Mouse (Mus musculus): Measurements from ENCODE around the gene Tet3. TPM values are rescaled to one million over a fixed set of nuclear protein-coding genes. Genes with fewer than 3 reads are reported as not detected.

Tet3 gene
- polyA plus RNA-seq, 1 experiment from 2014 or later, result 30.5 TPM

DNA sequence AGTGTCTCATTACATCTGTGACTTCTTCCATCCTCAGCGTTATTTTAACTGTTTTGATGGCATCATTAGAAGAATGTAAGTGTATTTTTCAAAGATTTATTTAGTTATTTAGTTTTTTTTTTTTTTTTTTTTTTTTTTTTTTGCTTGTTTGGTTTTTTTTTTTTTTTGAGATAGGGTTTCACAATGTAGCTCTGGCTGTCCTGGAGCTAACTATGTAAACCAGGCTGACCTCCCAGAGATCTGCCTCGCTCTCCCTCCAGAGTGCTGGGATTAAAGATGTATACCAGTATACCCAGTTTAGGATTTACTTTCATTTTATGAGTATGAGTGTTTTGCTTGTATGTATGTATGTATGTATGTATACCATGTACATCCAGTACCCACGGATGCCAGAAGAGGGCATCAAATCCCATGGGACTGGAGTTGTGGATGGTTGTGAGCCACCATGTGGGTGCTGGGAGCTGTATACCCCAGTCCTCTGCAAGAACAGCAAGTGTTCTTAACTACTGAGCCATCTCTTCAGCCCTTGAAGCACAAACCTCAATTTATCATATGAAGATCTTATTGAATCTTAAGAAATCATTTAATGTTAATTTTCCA lies 131.2 kb downstream of the Tet3 start:
- H3K36me3 ChIP-seq (ENCODE audit: insufficient read depth, low read length), result peaks cover 9% of the 10 kb centered on the region
- DNase-seq (ENCODE audit: low spot score) (no peak), ATAC-seq (no peak)
- no peak overlapping the region for H3K27ac ChIP-seq (ENCODE audit: low read length)
- H3K4me1 ChIP-seq (ENCODE audit: insufficient read depth, low read depth, low read length), result peaks cover 9% of the 10 kb centered on the region; the same call in 1 of the 2 replicates
- H3K4me3 ChIP-seq (ENCODE audit: low read depth, low read length), result no peak overlapping the region
- TF ChIP-seq EP300 (IDR thresholded peaks at IDR 0.05) (no peak), CTCF (IDR thresholded peaks at IDR 0.05) (peak; percentile 36)
- H3K4me2 ChIP-seq (replicated peaks; ENCODE audit: low read depth, low read length), result no peak overlapping the region
- H3K9me3 ChIP-seq (ENCODE audit: low read length), result no peaks in the 10 kb centered on the region
- no peak overlapping the region for H3K9ac ChIP-seq (replicated peaks; ENCODE audit: low read depth)
- H3K27me3 ChIP-seq (replicated peaks; ENCODE audit: insufficient read depth, low read length), result no peaks in the 10 kb centered on the region
- WGBS, result 89% methylated on average over 3 of the region's 3 CpGs

DNA sequence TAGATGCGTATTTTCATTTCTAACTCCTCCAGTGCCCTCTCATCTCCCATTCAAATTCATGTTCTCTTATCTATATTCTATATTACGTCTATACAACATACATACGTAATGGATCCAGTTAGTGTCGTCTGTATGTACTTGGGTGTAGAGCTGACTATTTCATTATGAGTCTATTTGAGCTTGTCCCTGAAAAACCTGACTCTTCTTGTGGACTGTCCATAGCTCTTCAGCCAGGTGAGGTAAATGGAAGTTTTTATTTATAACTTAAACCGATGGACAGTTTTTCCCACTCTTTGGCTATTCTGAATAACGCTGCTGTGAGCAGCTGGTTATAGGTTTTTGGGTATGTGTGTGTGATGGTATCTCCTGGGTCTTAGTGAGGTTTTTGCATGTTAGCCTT lies 132.1 kb downstream of the Tet3 start:
- no peak overlapping the region for H3K27ac ChIP-seq (ENCODE audit: low read length)
- no peak for ATAC-seq
- TF ChIP-seq CTCF (IDR thresholded peaks at IDR 0.05) (no peak), EP300 (IDR thresholded peaks at IDR 0.05) (no peak)

DNA sequence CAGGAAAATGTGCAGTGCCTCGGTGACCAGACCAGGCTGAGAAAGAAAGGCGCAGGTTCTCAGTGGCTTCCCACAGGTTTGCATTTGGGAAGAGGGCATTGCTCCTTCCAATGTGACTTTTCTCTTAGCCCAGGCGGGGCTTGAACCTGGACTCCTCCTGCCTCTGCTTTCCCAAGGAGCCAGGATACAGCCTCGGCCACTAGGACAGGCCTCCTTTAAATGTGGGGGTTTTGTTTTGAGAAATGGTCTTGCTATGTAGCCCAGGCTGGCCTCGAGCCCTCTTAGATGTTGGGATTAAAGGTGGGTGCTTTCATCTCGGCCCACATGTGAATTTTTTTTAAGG lies 132.5 kb downstream of the Tet3 start:
- TF ChIP-seq CTCF (IDR thresholded peaks at IDR 0.05) (no peak), EP300 (IDR thresholded peaks at IDR 0.05) (no peak)
- peak overlapping the region; percentile 68 for H3K4me2 ChIP-seq (replicated peaks; ENCODE audit: low read depth, low read length)
- peak overlapping the region; percentile 93 for H3K27ac ChIP-seq (ENCODE audit: low read length)
- ATAC-seq, result no peak; the same call in 1 of the 2 replicates
- H3K4me3 ChIP-seq (ENCODE audit: low read depth, low read length), result peak overlapping the region; percentile 77
- DNase-seq (ENCODE audit: low spot score), result no peak
- peaks cover 9% of the 10 kb centered on the region; the same call in 1 of the 2 replicates for H3K4me1 ChIP-seq (ENCODE audit: insufficient read depth, low read depth, low read length)
- peaks cover 3% of the 10 kb centered on the region; the same call in 1 of the 2 replicates for H3K36me3 ChIP-seq (ENCODE audit: insufficient read depth, low read length)
- peak overlapping the region; percentile 59 for H3K9ac ChIP-seq (replicated peaks; ENCODE audit: low read depth)
- H3K9me3 ChIP-seq (ENCODE audit: low read length), result no peaks in the 10 kb centered on the region
- WGBS, result 2% methylated on average over 6 of the region's 6 CpGs
- H3K27me3 ChIP-seq (replicated peaks; ENCODE audit: insufficient read depth, low read length), result no peaks in the 10 kb centered on the region

More for the DNA sequence above, 132.1 kb downstream of the Tet3 start:
- Histone ChIP-seq H3K4me3 (ENCODE audit: low read depth, low read length) (peak overlapping the region; percentile 77), H3K9ac (replicated peaks; ENCODE audit: low read depth) (peak overlapping the region; percentile 59; the same call in 1 of the 2 replicates), H3K4me2 (replicated peaks; ENCODE audit: low read depth, low read length) (peak overlapping the region; percentile 68), H3K36me3 (ENCODE audit: insufficient read depth, low read length) (peaks cover 5% of the 10 kb centered on the region; the same call in 1 of the 2 replicates), H3K27me3 (replicated peaks; ENCODE audit: insufficient read depth, low read length) (no peaks in the 10 kb centered on the region), H3K9me3 (ENCODE audit: low read length) (no peaks in the 10 kb centered on the region), H3K4me1 (ENCODE audit: insufficient read depth, low read depth, low read length) (peaks cover 9% of the 10 kb centered on the region; the same call in 1 of the 2 replicates)
- DNase-seq (ENCODE audit: low spot score), result no peak
- WGBS, result 46% methylated on average over 6 of the region's 6 CpGs

DNA sequence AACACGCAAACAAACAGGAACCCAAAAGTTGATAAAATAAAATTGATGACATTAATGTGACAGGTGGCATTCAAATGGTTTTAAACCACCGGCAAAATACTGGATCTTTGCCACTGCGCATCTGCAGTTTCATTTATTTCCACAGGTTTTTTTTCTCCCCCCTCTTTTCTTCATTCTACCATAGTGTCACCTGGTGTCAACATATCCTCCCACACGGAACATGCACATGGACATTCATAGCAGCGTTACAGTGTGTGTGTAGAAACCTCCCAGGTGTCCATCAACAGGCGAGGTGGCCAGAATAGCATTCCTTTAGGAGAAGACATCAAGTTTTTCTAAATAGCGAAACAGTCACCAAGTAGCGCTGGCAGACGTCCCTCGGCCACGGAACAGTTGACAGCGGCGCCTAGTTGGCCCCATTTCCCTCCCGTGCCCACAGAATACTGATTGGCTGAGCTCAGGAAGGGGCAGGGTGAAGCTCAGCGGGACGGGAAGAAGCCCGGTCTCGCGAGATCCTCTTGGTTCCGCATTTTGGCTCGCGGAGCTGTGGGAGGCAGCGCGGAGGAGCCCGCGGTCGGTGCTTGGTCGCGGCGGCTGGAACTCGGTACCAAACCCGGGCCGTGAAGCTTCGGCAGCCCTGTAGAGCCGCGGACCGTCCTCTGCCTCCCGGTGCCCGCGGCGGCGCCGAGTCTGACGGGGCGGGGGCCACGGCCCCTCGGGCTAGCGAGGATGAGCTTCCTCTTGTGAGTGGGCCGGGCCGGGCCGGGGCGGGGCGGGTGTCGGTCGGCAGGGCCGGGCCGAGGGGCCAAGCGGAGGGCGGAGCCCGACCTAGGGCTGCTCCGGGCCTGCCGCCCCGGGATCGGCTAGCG lies 133.1 kb downstream of the Tet3 start, which contains the start of the genes Mthfd2 and Mob1a:
Gene Mthfd2 (minus strand): TSS at position 384 of the 869 bp plus-strand sequence.
Gene Mob1a (plus strand): TSS at position 492 of the 869 bp plus-strand sequence.
- no peaks in the 10 kb centered on the region for H3K27me3 ChIP-seq (replicated peaks; ENCODE audit: insufficient read depth, low read length)
- peak within 1 kb of the TSS; percentile 59 for H3K9ac ChIP-seq (replicated peaks; ENCODE audit: low read depth)
- TF ChIP-seq EP300 (IDR thresholded peaks at IDR 0.05) (peak; percentile 83), CTCF (IDR thresholded peaks at IDR 0.05) (no peak)
- H3K36me3 ChIP-seq (ENCODE audit: insufficient read depth, low read length), result no peaks in the 10 kb centered on the region
- peak; percentile 99 for DNase-seq (ENCODE audit: low spot score)
- H3K4me1 ChIP-seq (ENCODE audit: insufficient read depth, low read depth, low read length), result peaks cover 9% of the 10 kb centered on the region; the same call in 1 of the 2 replicates
- H3K4me2 ChIP-seq (replicated peaks; ENCODE audit: low read depth, low read length), result peak within 1 kb of the TSS; percentile 68
- peak within 1 kb of the TSS; percentile 77 for H3K4me3 ChIP-seq (ENCODE audit: low read depth, low read length)
- ATAC-seq, result peak; percentile 99
- 2% methylated on average over 51 of the region's 65 CpGs for WGBS
- H3K9me3 ChIP-seq (ENCODE audit: low read length), result no peaks in the 10 kb centered on the region
- peak within 1 kb of the TSS; percentile 93 for H3K27ac ChIP-seq (ENCODE audit: low read length)

DNA sequence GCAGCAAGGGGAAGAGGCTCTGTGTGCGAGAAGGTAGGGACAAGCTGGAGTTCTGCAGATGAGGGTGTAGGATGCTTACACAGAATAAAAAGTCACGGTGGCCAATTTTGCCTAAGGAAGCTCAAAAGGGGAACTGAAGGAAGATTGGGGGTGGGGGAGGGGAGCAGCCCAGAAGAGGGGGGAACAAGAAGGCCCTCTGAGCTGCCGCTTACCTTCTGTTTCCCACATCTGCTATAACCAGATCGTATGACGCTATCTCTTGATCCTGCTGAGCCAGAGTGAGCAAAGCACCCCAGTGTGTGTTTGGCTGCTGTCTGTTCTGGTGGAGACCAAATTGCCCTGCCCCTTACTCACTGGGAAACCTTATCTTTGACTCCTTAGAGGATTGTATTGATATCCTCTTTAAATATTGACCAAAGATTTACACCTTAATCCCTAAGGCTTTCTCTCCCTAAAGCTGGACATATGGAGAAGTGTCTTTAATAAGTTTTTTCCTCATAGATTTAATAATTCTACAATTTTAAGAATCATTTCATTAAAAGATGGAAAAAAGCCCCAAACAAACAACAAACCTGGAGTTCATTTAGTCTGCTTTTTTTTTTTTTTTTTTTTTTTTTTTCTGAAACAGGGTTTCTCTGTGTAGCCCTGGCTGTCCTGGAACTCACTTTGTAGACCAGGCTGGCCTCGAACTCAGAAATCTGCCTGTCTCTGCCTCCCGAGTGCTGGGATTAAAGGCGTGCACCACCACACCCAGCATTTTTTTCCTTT lies 135.0 kb downstream of the Tet3 start:
- Histone ChIP-seq H3K4me1 (ENCODE audit: insufficient read depth, low read depth, low read length) (peaks cover 9% of the 10 kb centered on the region; the same call in 1 of the 2 replicates), H3K9ac (replicated peaks; ENCODE audit: low read depth) (no peak overlapping the region), H3K36me3 (ENCODE audit: insufficient read depth, low read length) (no peaks in the 10 kb centered on the region), H3K4me3 (ENCODE audit: low read depth, low read length) (no peak overlapping the region), H3K9me3 (ENCODE audit: low read length) (no peaks in the 10 kb centered on the region), H3K27ac (ENCODE audit: low read length) (no peak overlapping the region), H3K27me3 (replicated peaks; ENCODE audit: insufficient read depth, low read length) (no peaks in the 10 kb centered on the region), H3K4me2 (replicated peaks; ENCODE audit: low read depth, low read length) (no peak overlapping the region)
- ATAC-seq, result no peak
- TF ChIP-seq CTCF (IDR thresholded peaks at IDR 0.05) (no peak), EP300 (IDR thresholded peaks at IDR 0.05) (no peak)
- WGBS, result 64% methylated on average over 8 of the region's 8 CpGs
- DNase-seq (ENCODE audit: low spot score), result no peak
